ENCODE assay signal across 14 mouse cellular contexts in genomic region chr15:85598443-85598842, GRCm38 (mm10). TPM values are rescaled to one million over a fixed set of nuclear protein-coding genes. Genes with fewer than 3 reads are reported as not detected.
"Had no signal": no experiment of that assay in that cellular context is flagged by ENCODE, and none has a peak within 500 bp of the region (broad histone marks: within the 10 kb centered on the region; RNA-seq: fewer than 3 reads in every experiment).

No protein-coding gene starts in this region.

- H3K36me3 ChIP-seq: heart, embryonic 10.5 days; heart, embryonic 12.5 days; hindbrain, embryonic 10.5 days; hindbrain, embryonic 12.5 days; intestine, embryonic 15.5 days; limb, embryonic 10.5 days; limb, embryonic 12.5 days; liver, embryonic 13.5 days; liver, embryonic 15.5 days had no signal

- H3K27ac ChIP-seq: heart, embryonic 10.5 days; hindbrain, embryonic 10.5 days; hindbrain, embryonic 12.5 days; hindbrain, embryonic 14.5 days; intestine, embryonic 15.5 days; limb, embryonic 10.5 days; limb, embryonic 12.5 days; liver, embryonic 13.5 days; liver, embryonic 15.5 days had no signal

- H3K27me3 ChIP-seq: intestine, embryonic 15.5 days; limb, embryonic 12.5 days; liver, embryonic 15.5 days had no signal

- DNase-seq: liver, embryonic 13.5 days had no signal

- H3K4me1 ChIP-seq: liver, embryonic 13.5 days; liver, embryonic 15.5 days had no signal

- H3K4me3 ChIP-seq: heart, adult 2 months; heart, embryonic 10.5 days; heart, embryonic 12.5 days; hindbrain, embryonic 10.5 days; hindbrain, embryonic 12.5 days; intestine, embryonic 15.5 days; limb, embryonic 10.5 days; limb, embryonic 12.5 days; liver, embryonic 13.5 days; liver, embryonic 15.5 days had no signal

RNA-seq across cellular contexts. Expression of gene Wnt7b, which starts 16.2 kb away (rescaled TPM):
- total RNA-seq: gastrocnemius, postnatal 25 days; granulocyte monocyte progenitor cell, adult 5-6 weeks had no signal
- polyA plus RNA-seq: inflammation-experienced regulatory T-cells, adult 6 months had no signal
